Mouse (Mus musculus): ENCODE results near the gene Psmb5.

- TF ChIP-seq CTCF (conservative IDR thresholded peaks at IDR 0.05; ENCODE audit: low read length) (no peak), POU5F1 (IDR thresholded peaks at IDR 0.05; ENCODE audit: borderline replicate concordance, low read length) (no peak), NANOG (IDR thresholded peaks at IDR 0.05; ENCODE audit: borderline replicate concordance, low read length) (no peak)
Observed at GRCm38 (mm10) chr14:54610648-54611047, 7.2 kb downstream of the Psmb5 start.

Measured in E14TG2a.4 (cell line).